Mouse (Mus musculus) hindbrain, embryonic 12.5 days (tissue): ENCODE results near the gene Fdx1. TPM values are rescaled to one million over a fixed set of nuclear protein-coding genes. Genes with fewer than 3 reads are reported as not detected.
A peak's percentile ranks its signal among the peaks of the same experiment; 100 is the strongest.

ENCODE experiments used
- ATAC-seq: fragments of 200-750 bp; cut with Nextera tagmentation; 2 replicates; pipeline ENCODE4 v1.8.0; 2017; ENCODE audit warnings: moderate TSS enrichment; ENCODE audit not compliant: low FRiP score
- H3K27ac ChIP-seq: fragments of 300-500 bp; sonication (generic); 2 replicates; pipeline ENCODE4 v1.5.1; 2016; ENCODE audit warnings: mild to moderate bottlenecking
- H3K27me3 ChIP-seq: fragments of 300-500 bp; sonication (generic); 2 replicates; pipeline ENCODE4 v1.6.1; 2016; ENCODE audit warnings: mild to moderate bottlenecking
- H3K36me3 ChIP-seq: fragments of 300-500 bp; sonication (generic); 2 replicates; pipeline ENCODE4 v1.6.1; 2016; ENCODE audit warnings: mild to moderate bottlenecking
- H3K4me1 ChIP-seq: fragments of 300-500 bp; sonication (generic); 2 replicates; pipeline ENCODE4 v1.6.1; 2016
- H3K4me2 ChIP-seq: fragments of 300-500 bp; sonication (generic); replicated peaks from 2 replicates; pipeline ENCODE4 v1.6.1; 2016; ENCODE audit warnings: mild to moderate bottlenecking
- H3K4me3 ChIP-seq: fragments of 300-500 bp; sonication (generic); 2 replicates; pipeline ENCODE4 v1.5.1; 2016; ENCODE audit warnings: mild to moderate bottlenecking
- H3K9ac ChIP-seq: fragments of 300-500 bp; sonication (generic); 2 replicates; pipeline ENCODE4 v1.6.1; 2016; ENCODE audit warnings: mild to moderate bottlenecking, moderate library complexity
- H3K9me3 ChIP-seq: fragments of 300-500 bp; sonication (generic); replicated peaks from 2 replicates; pipeline ENCODE4 v1.6.1; 2016; ENCODE audit warnings: mild to moderate bottlenecking
- WGBS: fragments of 180-500 bp; shearing (Covaris S2); methylation state at CpG from one replicate; pipeline ENCODE4 v1.1.7; 2016; 5-methylcytosine and 5-hydroxymethylcytosine counted together
- polyA plus RNA-seq: library from polyadenylated mRNA; unstranded; fragments of >200 nt; fragmentation: Nextera tagmentation; extraction: Ambion mirVana; gene quantifications from 2 replicates; pipeline ENCODE4 v1.2.1, GENCODE M21; 2016

Fdx1 gene
- polyA plus RNA-seq, 1 experiment from 2014 or later, result 50.0 TPM

- H3K9ac ChIP-seq, result no peak overlapping the region
- H3K27ac ChIP-seq, result no peak overlapping the region
- no peak overlapping the region for H3K4me3 ChIP-seq
- H3K9me3 ChIP-seq, result no peaks in the 10 kb centered on the region
- no peaks in the 10 kb centered on the region for H3K4me1 ChIP-seq
- 84% methylated on average over 11 of the region's 11 CpGs for WGBS
- H3K27me3 ChIP-seq, result no peaks in the 10 kb centered on the region
- H3K4me2 ChIP-seq, result no peak overlapping the region
- ATAC-seq, result no peak
- H3K36me3 ChIP-seq, result no peaks in the 10 kb centered on the region
Measured at GRCm38 (mm10) chr9:51985493-51986099, 22.2 kb upstream of the Fdx1 start.

GRCm38 (mm10) chr9:51981131-51981530, 17.8 kb upstream of the Fdx1 start:
- Histone ChIP-seq H3K4me3 (no peak overlapping the region), H3K36me3 (no peaks in the 10 kb centered on the region), H3K9ac (no peak overlapping the region), H3K27ac (no peak overlapping the region), H3K4me1 (no peaks in the 10 kb centered on the region), H3K9me3 (no peaks in the 10 kb centered on the region), H3K27me3 (no peaks in the 10 kb centered on the region), H3K4me2 (no peak overlapping the region)
- 85% methylated on average over 1 of the region's 1 CpGs for WGBS
- no peak for ATAC-seq

- no peak for ATAC-seq
- Histone ChIP-seq H3K4me3 (no peak overlapping the region), H3K4me2 (no peak overlapping the region), H3K9me3 (no peaks in the 10 kb centered on the region), H3K9ac (no peak overlapping the region), H3K27me3 (no peaks in the 10 kb centered on the region), H3K36me3 (no peaks in the 10 kb centered on the region), H3K27ac (no peak overlapping the region), H3K4me1 (no peaks in the 10 kb centered on the region)
- 93% methylated on average over 6 of the region's 6 CpGs for WGBS
Measured at GRCm38 (mm10) chr9:51979301-51979700, 15.9 kb upstream of the Fdx1 start.

- no peak for ATAC-seq
- Histone ChIP-seq H3K9me3 (no peaks in the 10 kb centered on the region), H3K4me2 (no peak overlapping the region), H3K27ac (no peak overlapping the region), H3K27me3 (no peaks in the 10 kb centered on the region), H3K9ac (no peak overlapping the region), H3K36me3 (no peaks in the 10 kb centered on the region), H3K4me3 (no peak overlapping the region), H3K4me1 (no peaks in the 10 kb centered on the region)
- WGBS, result 82% methylated on average over 6 of the region's 6 CpGs
Measured at GRCm38 (mm10) chr9:51978545-51979259, 15.3 kb upstream of the Fdx1 start.

- no peak overlapping the region for H3K4me3 ChIP-seq
- no peaks in the 10 kb centered on the region for H3K9me3 ChIP-seq
- H3K4me1 ChIP-seq, result no peaks in the 10 kb centered on the region
- peak; percentile 72; the same call in 1 of the 2 replicates for ATAC-seq
- H3K4me2 ChIP-seq, result no peak overlapping the region
- 45% methylated on average over 5 of the region's 5 CpGs for WGBS
- H3K9ac ChIP-seq, result no peak overlapping the region
- H3K27ac ChIP-seq, result no peak overlapping the region
- H3K36me3 ChIP-seq, result no peaks in the 10 kb centered on the region
- no peaks in the 10 kb centered on the region for H3K27me3 ChIP-seq
Measured at GRCm38 (mm10) chr9:51977439-51978000, 14.2 kb upstream of the Fdx1 start.

GRCm38 (mm10) chr9:51974871-51975270, 11.5 kb upstream of the Fdx1 start:
- Histone ChIP-seq H3K4me2 (no peak overlapping the region), H3K4me3 (no peak overlapping the region), H3K27ac (no peak overlapping the region), H3K9me3 (no peaks in the 10 kb centered on the region), H3K4me1 (no peaks in the 10 kb centered on the region), H3K36me3 (no peaks in the 10 kb centered on the region), H3K9ac (no peak overlapping the region), H3K27me3 (no peaks in the 10 kb centered on the region)
- WGBS, result 85% methylated on average over 4 of the region's 4 CpGs
- no peak for ATAC-seq

GRCm38 (mm10) chr9:51973846-51974245, 10.5 kb upstream of the Fdx1 start:
- no peaks in the 10 kb centered on the region for H3K9me3 ChIP-seq
- H3K4me3 ChIP-seq, result no peak overlapping the region
- ATAC-seq, result no peak
- H3K9ac ChIP-seq, result no peak overlapping the region
- H3K4me1 ChIP-seq, result no peaks in the 10 kb centered on the region
- no peak overlapping the region for H3K4me2 ChIP-seq
- H3K27me3 ChIP-seq, result no peaks in the 10 kb centered on the region
- WGBS, result 70% methylated on average over 3 of the region's 3 CpGs
- no peak overlapping the region for H3K27ac ChIP-seq
- H3K36me3 ChIP-seq, result no peaks in the 10 kb centered on the region

- no peak overlapping the region for H3K9ac ChIP-seq
- no peak overlapping the region for H3K4me3 ChIP-seq
- no peak overlapping the region for H3K27ac ChIP-seq
- H3K27me3 ChIP-seq, result no peaks in the 10 kb centered on the region
- H3K9me3 ChIP-seq, result 0 out of 2 replicates have a peak, but pooled peaks cover 3% of the 10 kb centered on the region
- peaks cover 12% of the 10 kb centered on the region for H3K4me1 ChIP-seq
- ATAC-seq, result no peak
- no peak overlapping the region for H3K4me2 ChIP-seq
- no peaks in the 10 kb centered on the region for H3K36me3 ChIP-seq
Measured at GRCm38 (mm10) chr9:51966373-51966772, 3.0 kb upstream of the Fdx1 start.

- 71% methylated on average over 6 of the region's 6 CpGs for WGBS
- no peaks in the 10 kb centered on the region for H3K36me3 ChIP-seq
- no peak overlapping the region for H3K4me2 ChIP-seq
- H3K9me3 ChIP-seq, result 0 out of 2 replicates have a peak, but pooled peaks cover 3% of the 10 kb centered on the region
- no peak overlapping the region for H3K27ac ChIP-seq
- ATAC-seq, result no peak
- H3K4me1 ChIP-seq, result peaks cover 16% of the 10 kb centered on the region
- no peak overlapping the region for H3K4me3 ChIP-seq
- no peaks in the 10 kb centered on the region for H3K27me3 ChIP-seq
- H3K9ac ChIP-seq, result no peak overlapping the region
Measured at GRCm38 (mm10) chr9:51964110-51964509, 754 bp upstream of the Fdx1 start.

GRCm38 (mm10) chr9:51961190-51961909, 2.0 kb downstream of the Fdx1 start:
- H3K4me1 ChIP-seq, result peaks cover 16% of the 10 kb centered on the region
- 0 out of 2 replicates have a peak, but pooled peaks cover 2% of the 10 kb centered on the region for H3K36me3 ChIP-seq
- no peak for ATAC-seq
- H3K27me3 ChIP-seq, result no peaks in the 10 kb centered on the region
- no peaks in the 10 kb centered on the region for H3K9me3 ChIP-seq
- WGBS, result 61% methylated on average over 6 of the region's 6 CpGs
- H3K27ac ChIP-seq, result no peak overlapping the region
- H3K9ac ChIP-seq, result no peak overlapping the region
- H3K4me3 ChIP-seq, result no peak overlapping the region
- no peak overlapping the region for H3K4me2 ChIP-seq

GRCm38 (mm10) chr9:51960331-51960730, 3.0 kb downstream of the Fdx1 start:
- H3K36me3 ChIP-seq, result peaks cover 5% of the 10 kb centered on the region; the same call in 1 of the 2 replicates
- peaks cover 16% of the 10 kb centered on the region for H3K4me1 ChIP-seq
- ATAC-seq, result no peak
- no peak overlapping the region for H3K4me3 ChIP-seq
- H3K9ac ChIP-seq, result no peak overlapping the region
- no peak overlapping the region for H3K4me2 ChIP-seq
- no peaks in the 10 kb centered on the region for H3K27me3 ChIP-seq
- 89% methylated on average over 2 of the region's 2 CpGs for WGBS
- no peak overlapping the region for H3K27ac ChIP-seq
- no peaks in the 10 kb centered on the region for H3K9me3 ChIP-seq

GRCm38 (mm10) chr9:51958981-51959380, 4.4 kb downstream of the Fdx1 start:
- no peak overlapping the region for H3K4me2 ChIP-seq
- no peaks in the 10 kb centered on the region for H3K27me3 ChIP-seq
- H3K4me3 ChIP-seq, result no peak overlapping the region
- H3K36me3 ChIP-seq, result peaks cover 8% of the 10 kb centered on the region; the same call in 1 of the 2 replicates
- no peak overlapping the region for H3K9ac ChIP-seq
- no peak for ATAC-seq
- no peaks in the 10 kb centered on the region for H3K9me3 ChIP-seq
- H3K4me1 ChIP-seq, result peaks cover 16% of the 10 kb centered on the region
- H3K27ac ChIP-seq, result no peak overlapping the region
